Comparison of ENCODE assay signal across 12 mouse cellular contexts in the genomic region with DNA sequence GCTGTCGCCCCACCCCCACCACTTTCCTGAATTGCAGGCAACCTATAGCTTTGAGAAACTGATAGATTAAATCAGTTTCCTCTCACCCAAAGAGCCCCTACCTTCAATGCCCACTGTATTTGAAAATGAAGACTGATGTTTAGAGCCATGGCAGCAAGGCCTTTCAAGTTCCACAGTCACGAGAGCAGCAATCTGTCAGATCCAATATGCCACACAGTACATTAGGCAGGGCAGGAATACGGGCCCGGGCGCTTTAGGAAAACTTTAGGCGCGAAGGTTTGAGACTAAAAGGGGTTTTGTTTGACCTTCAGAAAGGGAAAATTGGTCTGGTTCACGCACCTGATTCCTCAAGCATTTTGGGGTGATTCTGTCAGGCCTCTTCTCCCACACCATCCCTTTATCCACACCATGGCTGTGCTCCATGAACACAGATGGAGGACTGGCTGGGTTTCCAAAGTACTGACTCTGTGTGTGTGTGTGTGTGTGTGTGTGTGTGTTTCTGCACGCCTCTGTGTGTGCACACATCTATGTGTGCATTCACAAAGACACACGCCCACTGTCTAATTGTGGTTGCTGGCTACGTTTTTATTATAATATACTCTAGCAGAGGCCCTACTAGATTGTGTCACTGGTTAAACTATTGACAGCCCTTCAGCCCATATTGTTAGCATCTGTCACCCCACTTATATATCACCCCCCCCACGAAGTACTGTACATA.
DNase-seq lines count a peak whose midpoint lies in the region; ATAC-seq lines count a peak whose summit lies in the region.
"Had no signal": no experiment of that assay in that cellular context is flagged by ENCODE, and none has a peak within 500 bp of the region (broad histone marks: within the 10 kb centered on the region; RNA-seq: fewer than 3 reads in every experiment).

No protein-coding gene starts in this region.

- peak; percentile 78 to 82 for DNase-seq in cerebellum, postnatal 14 days
- no peak for DNase-seq in cerebellum, adult 9-11 months
- peak; percentile 53 for DNase-seq in left cerebral cortex, postnatal 4 days
- no peak for DNase-seq in left cerebral cortex, adult 18-20 months (ENCODE audit: low spot score in 2 of 2)
- no peak for DNase-seq in yolk sac, embryonic 10.5 days (ENCODE audit: low spot score)
- DNase-seq in urinary bladder, adult 2 months (ENCODE audit: low spot score), result no peak
- DNase-seq: kidney, adult 2 months; lung, postnatal 4 days; right cerebral cortex, postnatal 25 days had no signal

- WGBS in hindbrain, embryonic 16.5 days, result 72% methylated on average over 12 of the region's 12 CpGs
- 77% methylated on average over 12 of the region's 12 CpGs for WGBS in midbrain, embryonic 15.5 days

- peak overlapping the region; percentile 51 for H3K27ac ChIP-seq in hindbrain, embryonic 16.5 days (ENCODE audit: low read depth, low read length)
- H3K27ac ChIP-seq in midbrain, embryonic 15.5 days, result 0 out of 2 replicates have a peak overlapping the region, but pooled peaks have one; percentile 0
- H3K27ac ChIP-seq: liver, embryonic 14.5 days had no signal

- no peak overlapping the region for H3K9ac ChIP-seq in hindbrain, embryonic 16.5 days (ENCODE audit: low read depth, low read length)
- no peak overlapping the region for H3K9ac ChIP-seq in midbrain, embryonic 15.5 days
- H3K9ac ChIP-seq: liver, embryonic 14.5 days had no signal

- no peak overlapping the region for H3K4me3 ChIP-seq in hindbrain, embryonic 16.5 days (ENCODE audit: low read length)
- H3K4me3 ChIP-seq in midbrain, embryonic 15.5 days, result no peak overlapping the region

- peaks cover 12% of the 10 kb centered on the region for H3K4me1 ChIP-seq in hindbrain, embryonic 16.5 days (ENCODE audit: control insufficient read depth, insufficient read depth, low read depth, low read length)
- peaks cover 11% of the 10 kb centered on the region for H3K4me1 ChIP-seq in midbrain, embryonic 15.5 days

- H3K36me3 ChIP-seq in hindbrain, embryonic 16.5 days (ENCODE audit: control insufficient read depth, insufficient read depth, low read length), result peaks cover 2% of the 10 kb centered on the region; the same call in 1 of the 2 replicates
- H3K36me3 ChIP-seq in midbrain, embryonic 15.5 days (replicated peaks), result no peaks in the 10 kb centered on the region

- H3K4me2 ChIP-seq in hindbrain, embryonic 16.5 days (ENCODE audit: low read length), result no peak overlapping the region
- no peak overlapping the region for H3K4me2 ChIP-seq in midbrain, embryonic 15.5 days

- no peaks in the 10 kb centered on the region for H3K27me3 ChIP-seq in hindbrain, embryonic 16.5 days (replicated peaks; ENCODE audit: control insufficient read depth, insufficient read depth, low read length)
- H3K27me3 ChIP-seq in midbrain, embryonic 15.5 days (replicated peaks), result no peaks in the 10 kb centered on the region

- no peaks in the 10 kb centered on the region for H3K9me3 ChIP-seq in hindbrain, embryonic 16.5 days (ENCODE audit: control insufficient read depth, low read length)
- no peaks in the 10 kb centered on the region for H3K9me3 ChIP-seq in midbrain, embryonic 15.5 days

- intact Hi-C loops in left cerebral cortex, postnatal 4 days (cut with DNase I), result no loop called here

- peak; percentile 60 for ATAC-seq in hindbrain, embryonic 16.5 days
- ATAC-seq in midbrain, embryonic 15.5 days (replicated peaks), result no peak

Comparison
In these comparisons a context has a peak if more than half of its experiments do, and no peak if none do; other contexts are left out.
1. DNase-seq: peak in cerebellum, postnatal 14 days (2 of 2) and left cerebral cortex, postnatal 4 days (single experiment); none in cerebellum, adult 9-11 months (single experiment), left cerebral cortex, adult 18-20 months (0 of 2), yolk sac, embryonic 10.5 days (single experiment) and urinary bladder, adult 2 months (single experiment).